Mouse (Mus musculus) heart, postnatal 0 days (tissue): ENCODE results near the gene Psap.

ENCODE experiments used
- CTCF ChIP-seq: IDR thresholded peaks from 2 replicates; pipeline ENCODE4 v1.5.1; 2016; ENCODE audit warnings: antibody characterized with exemption, control low read depth, low read depth
- EP300 ChIP-seq: IDR thresholded peaks from 2 replicates; pipeline ENCODE4 v1.6.1; 2016; ENCODE audit warnings: antibody characterized with exemption, low read depth

- TF ChIP-seq CTCF: no peak
- no peak for TF ChIP-seq EP300
Measured at GRCm38 (mm10) chr10:60280353-60280752, 2.9 kb downstream of the Psap start.
